Mouse (Mus musculus) ES-E14 (cell line): ENCODE results near the gene Ccdc170. TPM values are rescaled to one million over a fixed set of nuclear protein-coding genes. Genes with fewer than 3 reads are reported as not detected.

Source experiments
- DNase-seq: peaks from one replicate; pipeline ENCODE4 v3.0.0-alpha.2; 2013; ENCODE audit warnings: low read depth, low spot score
- H3K27ac ChIP-seq: 2 replicates; pipeline ENCODE4 v1.5.1; 2012; ENCODE audit warnings: low read depth, mild to moderate bottlenecking, low read length, moderate library complexity, mixed read lengths; ENCODE audit not compliant: poor library complexity, insufficient read depth, severe bottlenecking
- H3K36me3 ChIP-seq: 2 replicates; pipeline ENCODE4 v1.6.1; 2012; ENCODE audit warnings: mild to moderate bottlenecking, low read length, moderate library complexity, mixed read lengths; ENCODE audit not compliant: control insufficient read depth, poor library complexity, insufficient read depth, severe bottlenecking
- H3K4me1 ChIP-seq, 2 experiments: fragments of 150-350 bp in 1 of 2; sonication (generic) in 1 of 2; 2 replicates each; pipeline ENCODE4 v1.6.1; 2012; ENCODE audit warnings: low read length in 2 of 2, mild to moderate bottlenecking in 1 of 2, mixed read lengths in 1 of 2; ENCODE audit not compliant: control insufficient read depth in 2 of 2, insufficient read depth in 2 of 2, poor library complexity in 1 of 2
- H3K4me3 ChIP-seq, 2 experiments: fragments of 150-350 bp in 1 of 2; sonication (generic) in 1 of 2; 2 replicates each; pipeline ENCODE4 v1.5.1; 2012; ENCODE audit warnings: low read length in 2 of 2, low read depth in 1 of 2, mild to moderate bottlenecking in 1 of 2, mixed read lengths in 1 of 2; ENCODE audit not compliant: insufficient read depth in 1 of 2, poor library complexity in 1 of 2, severe bottlenecking in 1 of 2
- H3K9ac ChIP-seq: 2 replicates; pipeline ENCODE4 v1.6.1; 2012; ENCODE audit warnings: low read depth, mild to moderate bottlenecking, low read length, mixed read lengths; ENCODE audit not compliant: poor library complexity, insufficient read depth, severe bottlenecking
- H3K9me3 ChIP-seq: fragments of 150-350 bp; sonication (generic); 2 replicates; pipeline ENCODE4 v1.6.1; 2012; ENCODE audit warnings: low read depth, mild to moderate bottlenecking, low read length; ENCODE audit not compliant: control insufficient read depth, insufficient read depth
- CHD2 ChIP-seq: IDR thresholded peaks from 2 replicates; pipeline ENCODE4 v1.6.1; 2014; ENCODE audit warnings: mild to moderate bottlenecking, low read depth, low read length, inconsistent platforms
- HCFC1 ChIP-seq: IDR thresholded peaks from 2 replicates; pipeline ENCODE4 v1.6.1; 2012; ENCODE audit warnings: low read length, inconsistent platforms, borderline replicate concordance; ENCODE audit not compliant: insufficient read depth
- MAFK ChIP-seq: IDR thresholded peaks from 2 replicates; pipeline ENCODE4 v1.6.1; 2014; ENCODE audit warnings: mild to moderate bottlenecking, low read depth, low read length, inconsistent platforms; ENCODE audit not compliant: insufficient read depth
- ZC3H11A ChIP-seq: IDR thresholded peaks from 2 replicates; pipeline ENCODE4 v1.6.1; 2012; ENCODE audit warnings: low read depth, mild to moderate bottlenecking, inconsistent platforms, low read length, borderline replicate concordance
- ZNF384 ChIP-seq: IDR thresholded peaks from 2 replicates; pipeline ENCODE4 v1.6.1; 2012; ENCODE audit warnings: low read depth, low read length, inconsistent platforms
- in situ Hi-C, 2 experiments: fragments of 600-800 bp; cut with MboI; formaldehyde crosslinking; loops; one replicate each; pipeline ENCODE4 v1.15.1; 2025; ENCODE audit warnings: low sequenced_read_pairs in 2 of 2, inconsistent platforms in 1 of 2; ENCODE audit not compliant: unreplicated experiment in 2 of 2
- total RNA-seq: library from RNA; depleted of rRNA; stranded (reverse); fragments of 300-350 nt; gene quantifications from 2 replicates; pipeline ENCODE4 v1.2.3, GENCODE M21; 2012

Ccdc170 gene
- total RNA-seq, 1 experiment = 0.22 TPM

- no peaks in the 10 kb centered on the region for H3K36me3 ChIP-seq
- no peak overlapping the region for H3K4me3 ChIP-seq
- no peak overlapping the region for H3K27ac ChIP-seq
- no peak for DNase-seq
- no peak for TF ChIP-seq HCFC1
- no peak for TF ChIP-seq ZNF384
- TF ChIP-seq CHD2 = no peak
- TF ChIP-seq MAFK = no peak
- TF ChIP-seq ZC3H11A = no peak
- H3K9me3 ChIP-seq = no peaks in the 10 kb centered on the region
- H3K4me1 ChIP-seq = no peaks in the 10 kb centered on the region
- in situ Hi-C loops = no loop called here
- no peak overlapping the region for H3K9ac ChIP-seq
Measured at GRCm38 (mm10) chr10:4532731-4533130, 50.4 kb downstream of the Ccdc170 start.

GRCm38 (mm10) chr10:4533873-4534272 is 51.6 kb downstream of the Ccdc170 start:
- no peak for DNase-seq
- H3K9me3 ChIP-seq = no peaks in the 10 kb centered on the region
- no peak overlapping the region for H3K9ac ChIP-seq
- in situ Hi-C loops = no loop called here
- no peak overlapping the region for H3K4me3 ChIP-seq
- H3K27ac ChIP-seq = no peak overlapping the region
- TF ChIP-seq HCFC1 = no peak
- no peak for TF ChIP-seq CHD2
- TF ChIP-seq MAFK = no peak
- TF ChIP-seq ZNF384 = no peak
- no peak for TF ChIP-seq ZC3H11A
- H3K4me1 ChIP-seq = no peaks in the 10 kb centered on the region
- H3K36me3 ChIP-seq = no peaks in the 10 kb centered on the region

- Histone ChIP-seq H3K36me3 (no peaks in the 10 kb centered on the region), H3K9me3 (no peaks in the 10 kb centered on the region), H3K4me3 (no peak overlapping the region), H3K9ac (no peak overlapping the region), H3K4me1 (no peaks in the 10 kb centered on the region), H3K27ac (no peak overlapping the region)
- DNase-seq = peak; percentile 68
- TF ChIP-seq ZC3H11A (peak; percentile 56; the same call in 1 of the 2 replicates), HCFC1 (no peak)
- in situ Hi-C loops = no loop called here
Measured at GRCm38 (mm10) chr10:4545550-4545949, 63.2 kb downstream of the Ccdc170 start.

- H3K9me3 ChIP-seq = no peaks in the 10 kb centered on the region
- in situ Hi-C loops = no loop called here
- DNase-seq = no peak
- H3K36me3 ChIP-seq = no peaks in the 10 kb centered on the region
- no peak overlapping the region for H3K27ac ChIP-seq
- H3K4me1 ChIP-seq = no peaks in the 10 kb centered on the region
- H3K4me3 ChIP-seq = no peak overlapping the region
- no peak overlapping the region for H3K9ac ChIP-seq
- TF ChIP-seq HCFC1 (no peak), ZC3H11A (no peak), CHD2 (no peak), MAFK (no peak), ZNF384 (no peak)
Measured at GRCm38 (mm10) chr10:4553442-4554119, 71.3 kb downstream of the Ccdc170 start.

DNA sequence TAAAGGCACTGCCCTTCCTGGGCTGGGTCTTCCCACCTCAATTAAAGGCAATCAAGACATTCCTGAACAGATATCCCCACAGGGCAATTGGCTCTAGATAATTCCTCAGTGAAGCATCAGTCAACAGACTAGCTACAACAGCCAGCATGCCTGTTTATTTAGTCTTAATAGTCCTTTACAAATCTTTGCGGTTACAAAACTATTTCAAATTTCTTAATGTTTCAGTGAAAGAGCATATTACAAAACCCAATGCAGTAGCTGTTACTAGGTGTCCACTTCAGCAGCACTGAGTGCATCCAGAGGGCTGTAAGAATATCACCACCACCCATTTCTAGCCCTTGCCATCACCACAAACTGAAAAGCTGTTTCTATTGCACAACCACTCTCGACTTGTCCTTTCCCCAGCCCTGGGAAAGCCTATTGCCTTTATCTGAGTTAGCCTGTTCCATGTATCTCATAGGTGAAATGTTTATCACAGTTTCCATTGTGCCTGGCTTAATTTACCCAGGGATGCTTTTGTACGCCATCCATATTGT is 74.6 kb downstream of the Ccdc170 start:
- DNase-seq = no peak
- no peak overlapping the region for H3K9ac ChIP-seq
- H3K27ac ChIP-seq = no peak overlapping the region
- H3K4me3 ChIP-seq = no peak overlapping the region
- H3K36me3 ChIP-seq = no peaks in the 10 kb centered on the region
- no peak for TF ChIP-seq ZC3H11A
- TF ChIP-seq ZNF384 = no peak
- in situ Hi-C loops = no loop called here
- H3K4me1 ChIP-seq = no peaks in the 10 kb centered on the region
- no peaks in the 10 kb centered on the region for H3K9me3 ChIP-seq
